Mouse (Mus musculus) lung, postnatal 0 days (tissue): Measurements from ENCODE around the gene Tmem147.
"Not testable (repeated sequence)": the region's sequence is repeated elsewhere in the genome, so short reads cannot be mapped to it uniquely, and the experiment has no call there.

Experiments
- CTCF ChIP-seq: IDR thresholded peaks from 2 replicates; pipeline ENCODE4 v1.5.1; 2016; ENCODE audit warnings: antibody characterized with exemption, mild to moderate bottlenecking
- EP300 ChIP-seq: IDR thresholded peaks from 2 replicates; pipeline ENCODE4 v1.6.1; 2016; ENCODE audit warnings: antibody characterized with exemption, mild to moderate bottlenecking, control low read depth

DNA sequence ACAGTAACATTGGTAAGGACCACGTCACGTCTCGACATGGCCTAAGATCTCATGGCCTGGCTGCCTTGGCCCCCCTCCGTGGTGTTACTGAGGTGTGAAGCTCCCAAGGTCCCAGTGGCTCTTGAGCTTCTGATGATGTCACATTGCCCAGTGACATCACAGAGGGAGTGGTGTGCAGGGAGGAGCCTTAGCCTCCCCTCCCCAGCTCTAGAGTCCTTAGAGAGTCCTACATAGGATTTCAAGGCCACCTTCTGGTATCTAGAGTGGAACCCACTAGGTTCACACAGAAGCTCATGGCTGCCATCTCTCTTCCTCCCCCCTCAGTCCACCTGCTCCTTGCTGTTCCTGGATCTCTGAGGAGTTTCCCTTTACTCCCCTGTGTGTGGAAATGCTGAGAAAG lies 14.3 kb upstream of the Tmem147 start, which contains the start of gene Gapdhs:
- not testable (repeated sequence) for TF ChIP-seq CTCF, EP300
